Mouse (Mus musculus) cerebellum, adult 11-12 months (tissue): ENCODE measurements at regions not wholly inside any gene's neighbourhood (a gene's known extent, or its start where the extent isn't known, plus 50 kb on each side); places are given as distances from the start of the nearest gene placed in this dataset.

Experiments used
- DNase-seq: peaks from one replicate; pipeline ENCODE4 v3.0.0; 2022

DNA sequence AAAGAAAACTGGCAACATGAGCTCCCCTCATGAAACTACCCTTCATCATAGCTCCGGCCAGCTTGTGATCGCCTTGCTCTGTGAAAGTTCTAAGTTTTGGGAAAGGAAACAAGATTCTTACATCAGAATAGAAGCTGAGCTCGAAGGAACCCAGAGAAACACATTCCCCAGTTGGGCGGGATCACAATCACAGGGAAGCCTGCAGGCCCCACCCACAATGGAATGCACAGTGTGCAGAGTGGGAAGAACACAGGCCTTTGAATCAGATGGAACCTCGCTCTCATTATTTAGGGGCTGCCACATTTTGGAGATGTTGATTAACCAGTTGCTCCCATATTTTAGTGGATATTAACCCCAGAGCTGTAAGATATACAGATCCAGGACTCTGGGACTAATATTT lies 234.9 kb downstream of the Sox2 start:
- no peak for DNase-seq

DNA sequence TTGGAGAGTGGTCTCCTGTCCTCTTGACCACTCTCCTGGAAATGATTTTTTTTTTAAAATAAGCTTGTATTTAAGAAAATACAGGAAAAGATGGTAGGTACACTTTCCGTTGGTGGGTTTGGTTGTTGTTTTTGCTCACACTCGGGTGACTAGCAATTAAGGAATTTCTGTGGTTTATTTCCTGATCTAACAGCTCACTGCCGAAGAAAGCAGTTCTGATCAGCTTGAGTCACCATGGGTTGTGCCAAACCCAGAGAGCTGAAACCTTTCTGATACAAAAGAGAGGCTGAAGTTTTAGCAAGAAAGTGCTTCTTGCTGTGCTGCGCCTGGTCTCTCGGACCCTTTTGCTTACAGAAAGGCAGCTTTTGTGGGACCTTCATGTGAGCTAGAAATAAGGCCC lies 243.2 kb downstream of the Sox2 start:
- no peak for DNase-seq

DNA sequence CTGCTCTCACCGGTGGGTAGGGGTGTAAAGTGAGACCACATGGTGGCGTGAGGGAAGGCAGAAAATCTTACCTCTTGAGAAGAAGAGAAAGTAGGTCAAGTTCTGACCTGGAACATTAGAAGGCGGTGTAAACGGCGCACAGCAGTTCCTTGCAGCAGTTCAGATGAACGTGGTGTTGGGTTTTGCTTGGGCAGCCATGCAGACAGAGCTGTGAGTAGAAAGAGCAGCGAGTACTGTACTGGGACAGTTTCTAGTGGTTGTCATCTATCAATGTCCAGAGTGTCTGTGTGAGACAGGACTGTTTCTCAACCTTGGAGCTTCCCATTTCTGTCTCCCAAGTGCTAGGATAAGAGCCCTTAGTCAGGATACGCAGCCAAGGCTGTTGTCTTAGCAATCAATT lies 252.9 kb downstream of the Sox2 start:
- DNase-seq, result no peak

DNA sequence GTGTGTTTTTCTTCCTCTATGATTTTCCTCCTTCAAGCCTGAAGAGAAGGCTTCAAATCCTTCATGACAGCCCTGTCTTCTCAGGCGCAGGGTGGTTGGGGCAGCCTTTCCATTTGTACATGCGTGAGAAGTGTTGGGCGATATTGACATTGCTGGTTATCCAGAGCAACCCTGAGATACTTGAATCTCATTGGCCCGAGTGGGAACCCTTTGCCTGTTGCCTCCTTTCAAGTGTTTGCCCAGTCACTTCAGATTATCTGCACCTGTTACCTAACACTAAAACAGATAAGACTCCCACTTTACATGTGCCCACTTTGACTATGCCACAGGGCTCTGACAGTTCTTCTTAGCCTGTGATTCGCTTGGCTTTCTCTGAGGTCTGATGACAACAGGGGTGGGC lies 258.3 kb downstream of the Sox2 start:
- no peak for DNase-seq

DNA sequence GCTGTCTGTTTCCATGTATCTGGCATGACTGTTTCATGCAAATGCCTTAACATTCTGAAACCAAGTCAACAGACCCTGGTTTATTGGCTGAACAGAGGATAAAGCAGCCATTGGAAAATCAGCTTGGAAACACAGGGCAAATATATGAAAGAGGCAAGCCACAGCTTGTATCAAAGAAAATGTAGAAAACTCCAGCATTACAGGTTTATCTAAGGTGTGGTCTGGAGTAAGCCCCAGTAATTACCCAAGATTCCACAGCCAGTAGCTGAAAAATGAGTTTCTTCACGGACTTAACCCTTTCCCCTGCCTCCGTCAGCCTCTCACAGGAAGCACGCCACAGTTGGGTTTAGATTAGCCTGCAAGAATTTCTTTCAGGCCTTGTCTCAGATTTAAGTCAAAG lies 259.1 kb downstream of the Sox2 start:
- no peak for DNase-seq

DNA sequence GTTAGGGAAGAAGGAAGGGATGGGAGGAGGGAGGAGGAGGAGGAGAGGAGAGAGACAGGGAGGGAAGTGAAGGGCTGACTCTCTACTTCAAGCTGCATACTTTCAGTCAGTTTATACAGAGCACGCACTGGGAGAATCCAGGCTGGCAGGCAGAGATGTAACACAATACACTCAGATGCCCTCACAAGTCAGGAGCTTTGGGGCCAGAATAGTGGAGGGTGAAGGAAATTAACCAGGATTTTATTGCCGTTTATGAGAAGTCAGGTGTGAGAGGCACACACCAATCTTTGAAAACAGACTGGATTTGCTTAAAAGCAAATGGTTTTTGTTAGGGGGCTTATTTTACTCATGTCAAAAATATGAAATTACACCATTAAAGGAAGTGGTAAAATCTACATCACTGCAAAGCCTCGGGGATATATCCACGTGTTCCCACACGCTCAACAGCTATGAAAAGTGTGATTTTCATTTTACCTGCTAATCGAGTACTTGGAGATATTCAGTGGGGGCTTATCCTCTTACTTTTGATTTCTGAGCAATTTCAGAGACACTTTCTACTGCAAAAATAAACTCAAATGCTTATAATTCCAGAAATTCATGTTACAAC lies 268.2 kb downstream of the Sox2 start:
- no peak for DNase-seq

DNA sequence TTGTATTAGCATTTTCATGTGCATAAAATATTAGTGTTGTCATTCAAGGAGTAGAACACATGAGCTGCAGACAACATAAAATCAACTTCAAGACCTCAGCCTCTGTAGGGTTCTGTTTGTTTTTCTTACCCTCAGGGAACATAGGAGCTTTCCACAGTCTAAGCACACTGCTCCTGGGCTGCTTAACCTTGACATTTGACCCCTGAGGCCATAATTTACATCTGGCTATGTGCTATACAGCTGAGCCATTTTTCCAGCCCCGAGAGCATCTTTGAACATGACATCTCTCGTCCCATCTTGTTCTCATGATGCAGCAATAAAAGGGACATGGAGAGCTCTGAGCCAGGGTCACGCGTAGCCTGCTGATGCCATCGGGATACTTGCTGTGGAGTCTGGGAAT lies 270.3 kb downstream of the Sox2 start:
- no peak for DNase-seq

DNA sequence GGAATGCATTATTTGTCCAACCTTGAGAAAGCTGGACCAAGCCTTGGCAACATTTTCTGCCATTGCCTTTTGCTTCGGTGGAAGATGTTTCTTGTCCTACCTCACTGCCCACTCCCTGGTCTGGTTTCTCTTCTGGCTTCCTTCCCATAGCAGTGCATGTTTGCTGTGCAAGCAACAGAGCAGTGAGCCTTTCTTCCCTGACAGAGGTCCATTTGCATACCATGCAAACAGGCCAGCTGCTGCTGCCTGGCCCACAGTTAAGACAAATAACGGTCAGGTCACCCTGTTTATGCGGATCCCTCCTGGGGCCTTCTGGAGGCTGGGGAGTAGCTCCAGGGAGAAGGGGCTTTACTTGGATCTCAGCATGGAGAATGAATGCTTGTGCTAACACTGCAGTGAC lies 299.7 kb downstream of the Sox2 start:
- no peak for DNase-seq

DNA sequence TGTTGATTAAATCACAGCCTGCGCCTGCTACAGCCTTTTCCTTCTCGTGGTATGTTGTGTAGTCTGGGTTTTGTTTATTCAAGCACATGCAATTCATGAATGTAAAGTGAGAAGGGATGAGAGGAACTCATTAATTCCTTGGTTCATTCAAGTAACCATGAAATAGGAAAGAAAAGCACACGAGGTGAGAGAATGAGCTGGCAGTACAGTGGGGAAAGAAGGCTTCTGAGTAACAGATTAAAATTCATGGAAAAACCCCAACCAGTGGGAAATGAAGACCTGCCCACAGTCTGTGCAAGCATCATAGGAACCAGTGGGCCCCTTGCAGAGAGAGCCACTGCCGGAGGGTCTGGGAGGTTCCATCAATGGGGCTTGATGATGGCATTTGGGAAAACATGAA lies 306.0 kb downstream of the Sox2 start:
- no peak for DNase-seq

DNA sequence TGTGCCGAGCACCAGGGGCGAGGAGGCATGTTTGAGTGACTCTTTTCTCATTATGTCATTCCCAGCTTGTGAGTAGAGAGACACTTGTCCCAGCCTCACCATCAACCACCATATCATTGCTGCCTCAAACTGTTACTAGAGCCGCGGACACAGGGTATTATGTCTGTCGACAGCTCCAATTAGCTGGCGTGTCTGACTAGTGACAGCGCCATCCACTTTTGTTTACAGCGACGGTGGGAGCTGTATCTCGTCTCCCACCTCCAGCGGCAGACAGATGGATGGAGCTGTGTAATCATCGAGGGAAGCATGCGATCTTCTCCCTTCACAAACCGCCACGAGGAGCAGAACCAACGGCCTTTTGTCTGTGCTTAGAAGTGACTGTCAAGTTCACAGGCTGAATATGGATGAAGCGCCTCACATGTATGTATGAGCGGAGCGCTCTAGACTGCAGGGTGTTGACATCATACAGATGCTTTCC lies 308.9 kb downstream of the Sox2 start:
- no peak for DNase-seq

DNA sequence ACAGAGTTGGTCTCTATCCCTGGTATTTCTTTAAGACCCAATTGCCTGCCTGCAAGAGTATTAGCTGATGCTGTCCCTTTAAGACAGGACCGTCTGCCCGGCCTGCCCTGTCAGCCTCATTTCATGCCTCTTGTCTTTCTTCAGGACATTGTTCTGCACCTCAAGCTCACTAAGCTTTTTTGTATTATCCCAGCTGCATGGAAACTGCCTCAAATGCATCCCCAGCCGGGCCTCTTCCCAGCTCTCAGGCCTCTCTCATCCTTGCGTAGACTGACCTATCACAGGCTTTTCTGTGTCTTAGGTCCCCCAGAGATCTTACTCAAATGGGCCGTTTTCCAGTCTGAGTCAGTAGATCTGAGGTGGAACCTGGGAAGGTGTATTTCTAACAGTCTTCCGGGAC lies 316.2 kb downstream of the Sox2 start:
- DNase-seq, result no peak

DNA sequence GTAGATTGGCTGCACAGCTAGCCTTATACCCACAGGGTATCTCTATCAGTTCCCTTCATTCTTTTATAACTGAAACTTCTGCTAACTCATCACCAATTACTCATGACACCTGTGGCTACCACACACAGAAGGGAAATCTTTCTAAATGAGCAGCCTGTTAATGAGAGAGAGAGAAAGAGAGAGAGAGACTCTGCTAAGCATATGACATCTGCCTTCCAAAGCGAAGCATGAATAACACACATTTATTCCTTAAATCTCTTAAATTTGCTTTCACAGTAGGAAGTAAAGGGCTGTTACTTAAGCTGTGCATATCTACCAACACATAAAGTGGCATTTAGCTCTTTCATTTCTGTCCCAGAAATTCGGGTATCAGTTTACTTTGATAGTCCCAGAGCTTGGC lies 317.7 kb downstream of the Sox2 start:
- DNase-seq, result no peak

DNA sequence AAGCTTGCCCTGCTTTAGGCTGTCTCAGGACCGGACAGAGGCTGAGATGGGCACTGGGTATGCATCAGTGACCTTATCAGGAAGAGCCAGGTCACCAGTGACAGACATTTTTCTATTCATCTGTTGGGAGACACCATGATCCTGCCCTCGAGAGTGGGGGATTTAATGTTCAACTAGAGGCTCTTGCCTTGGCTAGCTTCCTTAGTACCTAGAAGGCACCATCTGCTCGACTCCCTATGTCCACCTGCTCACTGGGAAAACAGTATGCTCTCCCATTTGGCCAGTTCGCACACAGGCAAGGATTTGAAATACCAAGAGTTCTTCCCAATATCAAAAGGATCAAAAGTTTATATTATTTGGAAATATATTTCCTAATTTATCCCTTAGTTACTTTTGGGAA lies 321.3 kb downstream of the Sox2 start:
- peak; percentile 46 for DNase-seq

DNA sequence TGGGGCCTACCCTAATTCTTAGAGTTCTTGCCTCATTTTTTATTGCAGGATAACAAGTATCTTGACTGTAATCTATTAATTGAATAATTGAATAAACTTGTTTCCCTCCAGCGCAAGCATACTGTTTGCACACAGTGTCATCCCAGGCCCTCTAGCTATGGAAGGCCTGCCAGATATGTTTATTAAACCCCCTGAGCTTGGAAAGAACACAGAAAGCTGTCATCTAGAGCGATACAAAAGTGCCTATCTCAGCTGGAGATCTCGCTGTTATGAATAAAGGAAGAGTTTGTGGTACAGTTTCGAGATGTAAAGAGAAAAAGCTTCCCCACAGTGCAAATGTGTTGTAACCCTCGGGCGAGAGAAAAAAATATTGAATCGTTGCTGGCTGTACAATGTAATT lies 324.2 kb downstream of the Sox2 start:
- DNase-seq, result no peak
